Mouse (Mus musculus): ENCODE data around the gene Selenos. TPM values are rescaled to one million over a fixed set of nuclear protein-coding genes. Genes with fewer than 3 reads are reported as not detected.

Selenos gene
- polyA plus RNA-seq, 1 experiment from 2014 or later, result 90.7 TPM

Other genes starting within 250 kb of the Selenos start
- gene Pcsk6, start 217.9 kb upstream of the Selenos start, polyA plus RNA-seq (2015; fragmentation: Nextera tagmentation; extraction: Ambion mirVana), result 1.0 and 1.8 TPM in 2 replicates
- gene Gm45213, start 36.0 kb upstream of the Selenos start, polyA plus RNA-seq (2015; fragmentation: Nextera tagmentation; extraction: Ambion mirVana), result not detected in 2 replicates
- gene Snrpa1, start 20.6 kb upstream of the Selenos start, polyA plus RNA-seq (2015; fragmentation: Nextera tagmentation; extraction: Ambion mirVana), result 118 and 127 TPM in 2 replicates
- 9.2 and 10.7 TPM in 2 replicates for gene Chsy1, start 29.9 kb downstream of the Selenos start, polyA plus RNA-seq (2015; fragmentation: Nextera tagmentation; extraction: Ambion mirVana)